Mouse (Mus musculus) spleen, postnatal 4 days (tissue): ENCODE measurements around the gene Mrpl28.
A peak's percentile ranks its signal among the peaks of the same experiment; 100 is the strongest.
"Not testable (repeated sequence)": the region's sequence is repeated elsewhere in the genome, so short reads cannot be mapped to it uniquely, and the experiment has no call there.

Source experiments
- DNase-seq, 2 experiments: peaks; one replicate each; pipeline ENCODE4 v3.0.0; 2022; ENCODE audit warnings: low spot score in 2 of 2

The Mrpl28 gene

DNA sequence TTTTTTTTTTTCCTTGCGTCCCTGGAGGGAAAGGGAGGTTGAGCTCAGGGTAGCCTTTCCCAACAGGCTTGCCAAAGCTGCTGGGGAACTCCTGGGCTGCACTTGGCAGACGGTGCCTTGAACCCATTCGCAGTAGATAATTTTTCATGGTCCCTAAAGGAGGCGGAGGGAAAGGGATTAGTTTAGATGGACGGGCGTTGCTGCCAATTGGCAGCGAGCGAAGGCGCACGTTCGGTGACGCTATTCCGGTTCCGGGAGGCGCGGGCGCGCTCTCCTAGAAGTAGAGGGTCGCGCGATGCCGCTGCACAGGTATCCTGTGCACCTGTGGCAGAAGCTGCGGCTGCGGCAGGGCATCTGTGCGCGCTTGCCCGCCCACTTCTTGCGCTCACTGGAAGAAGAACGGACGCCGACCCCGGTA is at the start of gene Mrpl28:
Gene Mrpl28 (plus strand): TSS at position 234 of the 418 bp plus-strand sequence.
- peak; percentile 87 to 93 for DNase-seq

- DNase-seq = no peak
Observed at GRCm38 (mm10) chr17:26075246-26075645, 48.1 kb upstream of the Mrpl28 start.

DNA sequence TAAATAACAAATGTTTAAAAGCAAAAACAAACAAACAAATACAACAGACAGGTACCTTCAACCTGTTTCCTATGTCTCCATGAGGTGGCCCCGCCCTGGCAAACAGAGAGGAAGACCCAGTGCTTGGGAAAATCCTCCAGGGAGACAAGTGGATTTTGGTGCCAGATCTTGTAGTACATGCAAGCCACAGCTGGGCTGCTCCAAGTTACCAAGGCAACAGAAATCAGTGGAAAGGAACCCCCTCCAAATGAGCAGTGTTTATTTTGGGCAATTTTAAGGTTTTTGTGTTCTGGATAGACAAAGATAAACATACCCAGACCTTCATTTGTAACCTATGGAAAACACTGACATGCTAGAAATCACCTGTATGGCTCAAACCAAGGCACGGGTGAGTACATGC is 44.4 kb upstream of the Mrpl28 start:
- DNase-seq = no peak

- DNase-seq = no peak
Observed at GRCm38 (mm10) chr17:26080867-26081266, 42.4 kb upstream of the Mrpl28 start.

GRCm38 (mm10) chr17:26087059-26087564 is 36.2 kb upstream of the Mrpl28 start:
- DNase-seq = peak in 1 of 2 experiments; percentile 52

GRCm38 (mm10) chr17:26089905-26090632 is 33.2 kb upstream of the Mrpl28 start, which contains the start of gene Decr2:
TSS of gene Decr2 (minus strand) at chr17:26090337.
- DNase-seq = peak; percentile 82 to 92

DNA sequence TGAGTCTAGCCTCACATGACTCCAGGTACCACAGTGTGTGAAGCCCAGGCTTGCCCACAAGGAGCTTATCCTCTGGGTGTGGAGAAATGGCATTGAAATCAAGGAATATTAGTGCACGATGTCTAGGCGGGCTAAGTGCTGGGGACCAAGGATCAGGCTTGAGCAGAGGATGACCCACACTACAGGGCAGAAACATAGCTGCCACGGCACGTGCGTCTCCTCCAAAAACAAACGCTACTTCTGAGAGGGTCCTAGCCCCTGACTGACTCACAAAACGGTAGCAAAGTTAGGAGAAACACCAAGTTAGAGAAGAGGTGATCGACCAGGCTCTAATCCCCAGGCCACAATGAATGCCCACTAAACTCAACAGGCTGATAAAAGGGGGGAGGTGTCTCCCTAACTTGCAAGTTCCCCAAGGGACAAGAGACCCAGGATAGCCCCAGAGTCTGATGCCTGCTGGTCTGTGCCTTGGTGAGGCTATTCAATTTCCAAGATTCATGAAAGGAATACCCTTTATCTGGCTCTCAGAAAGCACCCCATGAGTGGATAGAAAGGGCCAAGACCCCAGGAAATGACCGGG is 28.7 kb upstream of the Mrpl28 start:
- no peak for DNase-seq

GRCm38 (mm10) chr17:26095121-26095740 is 28.1 kb upstream of the Mrpl28 start, which contains the start of gene Nme4:
TSS of gene Nme4 (minus strand) at chr17:26095602.
- DNase-seq = peak; percentile 74 to 84

DNA sequence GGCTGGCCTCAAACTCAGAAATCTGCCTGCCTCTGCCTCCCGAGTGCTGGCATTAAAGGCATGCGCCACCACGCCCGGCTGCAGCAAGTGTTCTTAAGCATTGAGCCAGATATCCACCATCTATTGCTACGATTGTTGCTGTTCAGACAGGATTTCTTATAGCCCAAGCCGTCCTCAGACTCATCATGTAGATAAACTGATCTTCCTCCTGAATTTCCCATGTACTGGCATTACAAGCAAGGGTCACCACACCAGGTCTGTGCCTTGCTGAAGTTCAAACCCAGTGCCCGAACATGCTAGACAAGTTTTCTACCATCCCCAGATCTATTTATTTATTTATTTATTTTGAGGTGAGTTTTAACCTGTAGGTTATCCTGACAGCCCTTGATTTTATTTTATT is 24.8 kb upstream of the Mrpl28 start:
- no peak for DNase-seq

- peak in 1 of 2 experiments; percentile 57 for DNase-seq
Observed at GRCm38 (mm10) chr17:26099316-26099715, 24.0 kb upstream of the Mrpl28 start.

DNA sequence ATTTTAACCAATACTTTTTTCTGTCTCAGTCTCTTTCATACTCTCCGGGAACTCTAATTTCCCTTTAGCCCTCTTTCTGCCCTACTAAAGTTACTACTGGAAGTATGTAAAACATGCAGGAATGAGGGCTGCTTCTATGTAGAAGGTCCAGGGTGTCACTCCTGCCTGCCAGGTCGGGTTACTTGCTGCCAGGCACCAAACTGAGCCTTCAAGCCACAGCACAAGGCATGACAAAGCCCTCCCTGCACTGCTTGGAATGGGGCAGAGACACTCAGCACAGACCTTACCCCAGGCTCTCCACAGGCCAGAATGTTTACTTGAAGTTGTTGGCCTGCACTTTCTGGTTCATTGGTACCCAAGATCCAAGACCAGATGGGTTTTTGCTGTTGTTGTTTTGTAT is 23.1 kb upstream of the Mrpl28 start:
- DNase-seq = peak in 1 of 2 experiments; percentile 64

- DNase-seq = peak in 1 of 2 experiments; percentile 58
Observed at GRCm38 (mm10) chr17:26101478-26101877, 21.8 kb upstream of the Mrpl28 start.

DNA sequence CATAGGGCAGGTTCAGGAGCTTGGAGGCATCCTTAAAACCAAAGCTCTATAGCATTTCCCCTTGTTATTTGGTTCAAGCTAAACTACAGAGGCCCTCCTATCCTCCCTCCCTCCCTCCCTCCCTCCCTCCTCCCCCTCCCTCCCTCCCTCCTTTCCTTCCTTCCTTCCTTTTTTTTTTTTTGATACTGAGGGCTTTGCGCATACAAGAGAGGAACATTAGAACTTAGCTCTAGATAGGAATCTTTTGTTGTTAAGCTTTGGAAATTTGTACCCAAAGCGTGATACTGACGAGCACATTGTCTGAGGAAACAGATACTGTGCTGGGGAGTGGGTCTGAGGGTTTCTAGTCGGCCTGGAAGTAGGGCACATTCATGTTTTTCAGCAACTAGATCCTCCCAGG is 17.7 kb upstream of the Mrpl28 start:
- no peak for DNase-seq

DNA sequence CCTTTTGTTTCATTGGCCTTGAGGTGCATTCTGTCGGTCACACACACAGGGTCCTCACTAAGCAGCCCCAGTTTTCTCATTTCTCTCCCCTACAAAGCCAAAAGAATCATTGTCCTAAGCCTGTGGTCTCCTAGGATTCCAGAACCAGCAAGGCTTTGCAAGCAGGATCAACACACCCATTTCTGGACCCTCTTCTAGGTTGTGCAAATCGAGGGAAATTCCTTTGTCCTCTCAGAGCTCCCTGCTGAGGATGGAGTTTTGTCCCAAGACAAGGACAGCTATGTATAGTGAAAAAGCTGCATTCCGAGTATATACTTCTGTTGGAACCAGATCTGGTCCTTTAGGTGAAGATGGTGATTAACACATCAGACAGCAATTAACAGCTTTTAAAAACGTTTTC is 13.1 kb upstream of the Mrpl28 start:
- no peak for DNase-seq

- no peak for DNase-seq
Observed at GRCm38 (mm10) chr17:26111024-26111423, 12.3 kb upstream of the Mrpl28 start.

GRCm38 (mm10) chr17:26111722-26112121 is 11.6 kb upstream of the Mrpl28 start:
- no peak for DNase-seq

DNA sequence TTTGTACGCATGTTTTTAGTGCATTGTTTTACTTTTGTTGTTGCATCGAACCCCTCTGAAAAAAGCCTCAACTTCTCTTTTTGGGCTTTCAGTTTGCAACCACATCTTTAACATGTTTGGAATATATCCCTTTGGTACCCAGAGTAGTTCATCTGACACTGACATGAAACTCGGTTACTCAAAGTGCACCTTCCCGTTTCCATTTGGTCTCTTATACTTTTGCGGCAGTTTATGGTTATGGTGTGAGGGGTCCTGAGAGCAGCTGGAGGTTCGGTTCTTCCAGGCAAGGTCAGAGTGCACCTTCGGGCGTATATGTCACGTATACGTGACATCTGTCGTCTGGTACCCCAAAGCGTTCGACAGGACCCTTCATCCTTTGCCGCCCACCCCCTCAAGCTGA is 10.5 kb upstream of the Mrpl28 start:
- DNase-seq = no peak

DNA sequence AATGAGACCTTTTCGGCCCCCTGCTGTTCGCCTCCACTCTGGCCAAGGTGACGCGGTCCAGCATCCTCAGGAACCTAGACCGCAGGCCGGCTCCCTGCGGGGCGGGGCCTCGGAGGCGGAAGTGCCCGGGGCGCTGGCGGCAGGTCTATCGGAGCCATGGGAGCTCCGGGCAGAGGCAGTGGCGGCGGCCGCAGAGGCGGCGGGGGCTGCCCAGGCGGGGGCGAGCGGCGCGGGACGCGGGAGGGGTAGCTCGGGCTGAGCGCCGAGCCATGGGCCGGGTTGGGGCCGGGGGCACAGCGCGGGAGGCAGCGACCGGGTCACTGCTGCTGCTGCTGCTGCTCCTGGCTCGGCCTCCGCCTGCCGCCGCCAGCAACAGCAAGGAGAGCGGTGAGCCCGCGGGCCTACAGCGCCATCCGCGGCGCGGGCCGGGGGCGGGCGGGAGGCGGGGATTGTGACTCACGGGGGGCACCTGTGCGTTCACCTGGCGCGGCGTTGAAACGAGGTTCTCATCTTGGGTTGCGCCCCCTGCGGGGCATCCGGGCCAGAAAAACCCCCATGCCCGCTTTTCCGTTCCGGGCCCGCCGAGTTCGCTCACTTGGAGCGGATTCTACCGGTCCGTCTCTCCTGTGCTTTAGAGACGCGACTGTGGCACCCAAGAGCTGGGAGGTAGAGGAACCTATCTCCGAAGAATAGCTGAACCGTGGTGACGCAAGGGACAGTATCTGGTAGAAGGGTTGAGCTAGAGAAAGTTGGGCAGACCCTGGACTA is 9.9 kb upstream of the Mrpl28 start, which contains the start of gene Tmem8:
Gene Tmem8 (plus strand): TSS at position 119 of the 768 bp plus-strand sequence.
- peak; percentile 81 to 91 for DNase-seq

GRCm38 (mm10) chr17:26114061-26114460 is 9.2 kb upstream of the Mrpl28 start:
- DNase-seq = no peak

DNA sequence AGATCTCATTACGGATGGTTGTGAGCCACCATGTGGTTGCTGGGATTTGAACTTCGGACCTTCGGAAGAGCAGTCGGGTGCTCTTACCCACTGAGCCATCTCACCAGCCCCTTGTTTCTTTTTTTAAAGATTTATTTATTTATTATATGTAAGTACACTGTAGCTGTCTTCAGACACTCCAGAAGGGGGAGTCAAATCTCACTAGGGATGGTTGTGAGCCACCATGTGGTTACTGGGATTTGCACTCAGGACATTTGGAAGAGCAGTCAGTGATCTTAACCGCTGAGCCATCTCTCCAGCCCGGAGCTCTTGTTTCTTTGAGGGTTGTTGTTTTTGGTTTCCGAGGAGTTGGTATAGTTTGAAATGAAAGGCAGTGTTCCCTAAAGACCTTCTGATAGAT is 8.8 kb upstream of the Mrpl28 start:
- not testable (repeated sequence) for DNase-seq

- DNase-seq = peak in 1 of 2 experiments; percentile 48
Observed at GRCm38 (mm10) chr17:26115205-26115898, 7.9 kb upstream of the Mrpl28 start.
